Mouse (Mus musculus): ENCODE results near the gene Zfp30.

The Zfp30 gene

DNA sequence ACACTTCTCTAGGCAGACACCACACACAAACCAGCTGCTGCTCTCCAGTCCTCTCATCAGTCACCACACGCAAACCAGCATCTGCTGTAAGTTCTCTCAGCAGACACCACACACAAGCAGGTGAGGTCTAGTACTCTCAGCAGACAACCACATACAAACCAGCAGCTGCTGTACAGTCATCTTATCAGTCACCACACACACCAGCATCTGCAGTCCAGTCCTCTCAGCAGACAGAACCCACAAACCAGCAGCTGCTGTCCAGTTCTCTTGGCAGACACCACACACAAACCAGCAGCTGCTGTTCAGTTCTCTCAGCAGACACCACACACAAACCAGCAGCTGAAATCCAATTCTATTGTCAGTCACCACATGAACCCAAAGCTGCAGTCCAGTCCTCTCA, 53.0 kb downstream of the Zfp30 start:
- DNase-seq (ENCODE audit: low spot score), result no peak

GRCm38 (mm10) chr7:29839256-29839655, 55.5 kb downstream of the Zfp30 start:
- no peak for DNase-seq (ENCODE audit: low spot score)

DNA sequence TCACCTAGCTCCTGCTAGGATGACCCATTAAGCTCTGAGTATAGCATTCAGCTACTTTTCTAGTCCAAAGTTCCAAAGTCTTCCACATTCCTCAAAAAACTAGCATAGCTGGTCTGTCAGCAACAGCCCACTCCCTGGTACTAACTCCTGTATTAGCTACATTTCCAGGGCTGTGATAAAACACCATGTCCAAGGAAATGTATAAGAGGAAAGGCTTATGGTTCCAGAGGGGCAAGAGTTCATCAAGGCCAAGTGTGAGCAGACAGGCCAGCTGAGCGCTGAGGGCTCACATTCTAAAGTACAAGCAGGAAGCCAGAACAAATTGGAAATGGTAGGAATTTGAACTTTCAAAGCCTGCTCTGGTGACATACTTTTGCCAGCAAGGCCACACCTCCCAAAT, 58.3 kb downstream of the Zfp30 start:
- no peak for DNase-seq (ENCODE audit: low spot score)
